Mouse (Mus musculus) MEL (cell line): ENCODE results near the gene Hoxa9. TPM values are rescaled to one million over a fixed set of nuclear protein-coding genes. Genes with fewer than 3 reads are reported as not detected.

ENCODE experiments used
- DNase-seq: peaks from one replicate; pipeline ENCODE4 v3.0.0; 2011; ENCODE audit warnings: low read depth, low spot score
- H3K27ac ChIP-seq: 2 replicates; pipeline ENCODE4 v1.5.1; 2012; ENCODE audit warnings: low read depth, mild to moderate bottlenecking, control low read depth, low read length, moderate library complexity; ENCODE audit not compliant: control insufficient read depth
- H3K27me3 ChIP-seq, 2 experiments: fragments of 150-350 bp in 1 of 2; sonication (generic) in 1 of 2; 2 replicates each; pipeline ENCODE4 v1.6.1; 2012; ENCODE audit warnings: low read length in 2 of 2, mild to moderate bottlenecking in 2 of 2, improper control_type of control experiment in 1 of 2, moderate library complexity in 1 of 2; ENCODE audit not compliant: insufficient read depth in 2 of 2, control insufficient read depth in 1 of 2
- H3K36me3 ChIP-seq, 2 experiments: 2 replicates each; pipeline ENCODE4 v1.6.1; 2012 to 2014; ENCODE audit warnings: low read length in 2 of 2, improper control_type of control experiment in 1 of 2, inconsistent platforms in 1 of 2, mild to moderate bottlenecking in 1 of 2; ENCODE audit not compliant: insufficient read depth in 2 of 2, control insufficient read depth in 1 of 2
- H3K4me1 ChIP-seq, 2 experiments: fragments of 150-350 bp in 1 of 2; sonication (generic) in 1 of 2; 2 replicates each; pipeline ENCODE4 v1.6.1; 2012; ENCODE audit warnings: low read length in 2 of 2, improper control_type of control experiment in 1 of 2, mild to moderate bottlenecking in 1 of 2; ENCODE audit not compliant: insufficient read depth in 2 of 2, control insufficient read depth in 1 of 2
- H3K4me3 ChIP-seq, 2 experiments: fragments of 150-350 bp in 1 of 2; sonication (generic) in 1 of 2; 2 replicates each; pipeline ENCODE4 v1.5.1; 2012; ENCODE audit warnings: low read depth in 2 of 2, low read length in 2 of 2, mild to moderate bottlenecking in 2 of 2, moderate library complexity in 2 of 2, control low read depth in 1 of 2, improper control_type of control experiment in 1 of 2; ENCODE audit not compliant: control insufficient read depth in 1 of 2, insufficient read depth in 1 of 2
- H3K79me2 ChIP-seq: 2 replicates; pipeline ENCODE4 v1.6.1; 2012; ENCODE audit warnings: mild to moderate bottlenecking, low read length, moderate library complexity; ENCODE audit not compliant: control insufficient read depth, poor library complexity, insufficient read depth
- H3K9ac ChIP-seq: 2 replicates; pipeline ENCODE4 v1.6.1; 2012; ENCODE audit warnings: low read depth, mild to moderate bottlenecking, control low read depth, low read length, moderate library complexity; ENCODE audit not compliant: control insufficient read depth, poor library complexity, severe bottlenecking
- H3K9me3 ChIP-seq: fragments of 150-350 bp; sonication (generic); replicated peaks from 2 replicates; pipeline ENCODE4 v1.6.1; 2012; ENCODE audit warnings: mild to moderate bottlenecking, low read length, improper control_type of control experiment, moderate library complexity; ENCODE audit not compliant: insufficient read depth
- BHLHE40 ChIP-seq: IDR thresholded peaks from 2 replicates; pipeline ENCODE4 v1.6.1; 2012; ENCODE audit warnings: low read depth, mild to moderate bottlenecking, inconsistent platforms, low read length, improper control_type of control experiment, borderline replicate concordance
- CHD1 ChIP-seq: IDR thresholded peaks from 2 replicates; pipeline ENCODE4 v1.6.1; 2012; ENCODE audit warnings: low read depth, mild to moderate bottlenecking, inconsistent platforms, low read length, improper control_type of control experiment
- GATA1 ChIP-seq: IDR thresholded peaks from 2 replicates; pipeline ENCODE4 v1.6.1; 2011; ENCODE audit warnings: low read depth, low read length, improper control_type of control experiment
- HCFC1 ChIP-seq: IDR thresholded peaks from 2 replicates; pipeline ENCODE4 v1.6.1; 2012; ENCODE audit warnings: low read depth, mild to moderate bottlenecking, inconsistent platforms, low read length, improper control_type of control experiment, moderate library complexity
- JUND ChIP-seq: IDR thresholded peaks from 2 replicates; pipeline ENCODE4 v1.6.1; 2011; ENCODE audit warnings: low read depth, mild to moderate bottlenecking, improper control_type of control experiment, low read length
- RCOR1 ChIP-seq: IDR thresholded peaks from 2 replicates; pipeline ENCODE4 v1.6.1; 2012; ENCODE audit warnings: low read depth, mild to moderate bottlenecking, inconsistent platforms, low read length, improper control_type of control experiment
- SMC3 ChIP-seq: IDR thresholded peaks from 2 replicates; pipeline ENCODE4 v1.6.1; 2011; ENCODE audit warnings: low read depth, low read length, improper control_type of control experiment
- TAL1 ChIP-seq: IDR thresholded peaks from 2 replicates; pipeline ENCODE4 v1.6.1; 2012; ENCODE audit warnings: mild to moderate bottlenecking, inconsistent platforms, low read length, moderate library complexity, mixed read lengths
- TBP ChIP-seq: IDR thresholded peaks from 2 replicates; pipeline ENCODE4 v1.8.0; 2011; ENCODE audit warnings: low read depth, low read length, improper control_type of control experiment
- TCF12 ChIP-seq: IDR thresholded peaks from 2 replicates; pipeline ENCODE4 v1.6.1; 2014; ENCODE audit warnings: low read depth, mild to moderate bottlenecking, inconsistent platforms, low read length, improper control_type of control experiment, moderate library complexity
- UBTF ChIP-seq: IDR thresholded peaks from 2 replicates; pipeline ENCODE4 v1.6.1; 2012; ENCODE audit warnings: low read depth, mild to moderate bottlenecking, inconsistent platforms, low read length, improper control_type of control experiment, moderate library complexity, borderline replicate concordance; ENCODE audit not compliant: insufficient read depth
- polyA plus RNA-seq, 2 experiments: library from polyadenylated mRNA; stranded (reverse) in 1 of 2; unstranded in 1 of 2; fragments of >175 nt in 1 of 2; fragments of >200 nt in 1 of 2; gene quantifications; 2 replicates each; pipeline versions ENCODE4 v1.2.1 to v1.2.4; 2012; ENCODE audit warnings: low replicate concordance in 2 of 2, low read depth in 1 of 2; ENCODE audit not compliant: insufficient read length in 2 of 2, insufficient read depth in 1 of 2, missing spikeins in 1 of 2
- total RNA-seq: library from RNA; depleted of rRNA; stranded (reverse); fragments of 300-350 nt; gene quantifications from 2 replicates; pipeline ENCODE4 v1.2.3, GENCODE M21; 2012

The Hoxa9 gene
- total and polyA plus RNA-seq, 3 experiments = not detected

- no peak for TF ChIP-seq SMC3
- TF ChIP-seq TAL1 = no peak
- TF ChIP-seq UBTF = no peak
- no peak for TF ChIP-seq TBP
- TF ChIP-seq HCFC1 = no peak
- no peak for TF ChIP-seq JUND
- TF ChIP-seq, all 39 proteins: peak for 0
- Histone ChIP-seq H3K9me3 (no peaks in the 10 kb centered on the region), H3K27me3 (no peaks in the 10 kb centered on the region), H3K79me2 (no peaks in the 10 kb centered on the region), H3K4me3 (no peak overlapping the region), H3K36me3 (no peaks in the 10 kb centered on the region), H3K4me1 (no peaks in the 10 kb centered on the region), H3K27ac (no peak overlapping the region), H3K9ac (no peak overlapping the region)
- DNase-seq = no peak
Observed at GRCm38 (mm10) chr6:52229558-52230416, 1.1 kb downstream of the Hoxa9 start.

- TF ChIP-seq CHD1 = no peak
- no peak for TF ChIP-seq GATA1
- no peak for TF ChIP-seq BHLHE40
- no peak for TF ChIP-seq TCF12
- no peak for TF ChIP-seq RCOR1
- H3K9ac ChIP-seq = no peak overlapping the region
- H3K27me3 ChIP-seq = no peaks in the 10 kb centered on the region
- H3K27ac ChIP-seq = no peak overlapping the region
- no peaks in the 10 kb centered on the region for H3K36me3 ChIP-seq
- H3K4me3 ChIP-seq = no peak overlapping the region
- no peaks in the 10 kb centered on the region for H3K9me3 ChIP-seq
- H3K79me2 ChIP-seq = no peaks in the 10 kb centered on the region
- no peak for DNase-seq
- no peaks in the 10 kb centered on the region for H3K4me1 ChIP-seq
Observed at GRCm38 (mm10) chr6:52228475-52229465, 2.1 kb downstream of the Hoxa9 start.
